Mouse (Mus musculus) lung, postnatal 10 days (tissue): ENCODE measurements at regions not wholly inside any gene's neighbourhood (a gene's known extent, or its start where the extent isn't known, plus 50 kb on each side); places are given as distances from the start of the nearest gene placed in this dataset.

Experiments used
- DNase-seq: peaks from one replicate; pipeline ENCODE4 v3.0.0; 2021

- DNase-seq = no peak
Observed at GRCm38 (mm10) chr8:41483297-41483696, 66.4 kb upstream of the Frg1 start.

GRCm38 (mm10) chr8:41472992-41473699, 56.3 kb upstream of the Frg1 start:
- DNase-seq = no peak

GRCm38 (mm10) chr8:41472233-41472632, 55.4 kb upstream of the Frg1 start:
- no peak for DNase-seq
